ENCODE assay signal across 27 mouse cellular contexts in genomic region chr12:50066394-50066793, GRCm38 (mm10).
"Had no signal": no experiment of that assay in that cellular context is flagged by ENCODE, and none has a peak within 500 bp of the region (broad histone marks: within the 10 kb centered on the region; RNA-seq: fewer than 3 reads in every experiment).

No protein-coding gene starts in this region.

- H3K27ac ChIP-seq: gastrocnemius, adult 2 months; heart, adult 2 months; heart, embryonic 10.5 days; hindbrain, embryonic 10.5 days; hindbrain, embryonic 12.5 days; hindbrain, embryonic 14.5 days; intestine, embryonic 15.5 days; layer of hippocampus, adult 2 months; left cerebral cortex, adult 2 months; limb, embryonic 10.5 days; limb, embryonic 12.5 days; liver, embryonic 13.5 days had no signal

- H3K4me2 ChIP-seq: heart, embryonic 12.5 days; hindbrain, embryonic 12.5 days; hindbrain, embryonic 14.5 days; intestine, embryonic 15.5 days; limb, embryonic 12.5 days; liver, embryonic 13.5 days had no signal

- H3K9ac ChIP-seq: heart, embryonic 12.5 days; hindbrain, embryonic 12.5 days; hindbrain, embryonic 14.5 days; intestine, embryonic 15.5 days; limb, embryonic 12.5 days; liver, embryonic 13.5 days had no signal

- ATAC-seq: hindbrain, embryonic 16.5 days; inflammation-experienced regulatory T-cells, adult 6 months; intestine, embryonic 15.5 days; intestine, postnatal 0 days had no signal

- H3K36me3 ChIP-seq: heart, embryonic 10.5 days; heart, embryonic 12.5 days; hindbrain, embryonic 10.5 days; hindbrain, embryonic 12.5 days; intestine, embryonic 15.5 days; limb, embryonic 10.5 days; limb, embryonic 12.5 days; liver, embryonic 13.5 days had no signal

- H3K27me3 ChIP-seq: heart, embryonic 12.5 days; hindbrain, embryonic 12.5 days; intestine, embryonic 15.5 days; limb, embryonic 12.5 days; liver, embryonic 13.5 days had no signal

- H3K4me1 ChIP-seq: heart, embryonic 10.5 days; heart, embryonic 12.5 days; hindbrain, embryonic 10.5 days; hindbrain, embryonic 12.5 days; intestine, embryonic 15.5 days; limb, embryonic 10.5 days; limb, embryonic 12.5 days; liver, embryonic 13.5 days had no signal

- DNase-seq: gastrocnemius, adult 2 months; gastrocnemius, postnatal 14 days; gastrocnemius, postnatal 36 days; heart, adult 11 months; heart, adult 2 months; heart, postnatal 10 days; heart, postnatal 4 days; kidney, adult 18-20 months; kidney, adult 8-10 months; kidney, postnatal 10 days; kidney, postnatal 25 days; kidney, postnatal 4 days; liver; liver, embryonic 13.5 days had no signal

- H3K4me3 ChIP-seq: gastrocnemius, adult 2 months; heart, adult 2 months; heart, embryonic 10.5 days; heart, embryonic 12.5 days; hindbrain, embryonic 10.5 days; hindbrain, embryonic 12.5 days; intestine, embryonic 15.5 days; layer of hippocampus, adult 2 months; left cerebral cortex, adult 2 months; limb, embryonic 10.5 days; limb, embryonic 12.5 days; liver, embryonic 13.5 days had no signal

- H3K9me3 ChIP-seq: heart, embryonic 10.5 days; heart, embryonic 12.5 days; hindbrain, embryonic 10.5 days; hindbrain, embryonic 12.5 days; intestine, embryonic 15.5 days; limb, embryonic 10.5 days; limb, embryonic 12.5 days; liver, embryonic 13.5 days had no signal
